Mouse (Mus musculus): ENCODE results near the gene Bcl9l. TPM values are rescaled to one million over a fixed set of nuclear protein-coding genes. Genes with fewer than 3 reads are reported as not detected.

Bcl9l gene
- polyA plus RNA-seq, 1 experiment from 2014 or later: 12.4 TPM

DNA sequence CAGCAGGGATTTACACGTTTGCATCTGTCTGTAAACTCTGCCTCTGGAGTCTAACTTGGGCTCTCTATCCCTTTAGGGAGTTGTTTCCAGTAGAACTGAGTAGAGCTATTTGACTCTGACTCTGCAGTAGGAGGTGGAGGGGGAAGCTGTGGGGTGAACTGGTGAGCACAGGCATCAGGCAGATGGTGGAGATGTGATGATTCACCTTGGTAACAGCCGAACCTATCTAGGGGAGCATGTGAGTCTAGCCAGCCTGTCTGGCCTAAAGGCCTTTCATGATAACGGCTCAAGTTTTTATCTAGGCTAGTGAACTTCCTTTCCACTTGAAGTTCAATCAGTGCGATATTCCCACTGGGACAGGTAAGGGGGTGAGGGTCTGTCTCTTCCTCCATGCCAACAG lies 34.7 kb downstream of the Bcl9l start:
- H3K4me2 ChIP-seq (replicated peaks; ENCODE audit: low read depth, low read length): no peak overlapping the region
- peaks cover 10% of the 10 kb centered on the region; the same call in 1 of the 2 replicates for H3K4me1 ChIP-seq (ENCODE audit: insufficient read depth, low read length)
- H3K36me3 ChIP-seq (ENCODE audit: insufficient read depth, low read length): no peaks in the 10 kb centered on the region
- H3K27ac ChIP-seq (ENCODE audit: low read length): no peak overlapping the region
- 74% methylated on average over 4 of the region's 4 CpGs for WGBS
- ATAC-seq (ENCODE audit: low FRiP score, low TSS enrichment): no peak
- no peak overlapping the region for H3K9ac ChIP-seq (replicated peaks; ENCODE audit: low read length)
- no peak overlapping the region for H3K4me3 ChIP-seq (ENCODE audit: low read length)
- H3K27me3 ChIP-seq (ENCODE audit: insufficient read depth, low read length): no peaks in the 10 kb centered on the region
- H3K9me3 ChIP-seq (ENCODE audit: low read length): no peaks in the 10 kb centered on the region

DNA sequence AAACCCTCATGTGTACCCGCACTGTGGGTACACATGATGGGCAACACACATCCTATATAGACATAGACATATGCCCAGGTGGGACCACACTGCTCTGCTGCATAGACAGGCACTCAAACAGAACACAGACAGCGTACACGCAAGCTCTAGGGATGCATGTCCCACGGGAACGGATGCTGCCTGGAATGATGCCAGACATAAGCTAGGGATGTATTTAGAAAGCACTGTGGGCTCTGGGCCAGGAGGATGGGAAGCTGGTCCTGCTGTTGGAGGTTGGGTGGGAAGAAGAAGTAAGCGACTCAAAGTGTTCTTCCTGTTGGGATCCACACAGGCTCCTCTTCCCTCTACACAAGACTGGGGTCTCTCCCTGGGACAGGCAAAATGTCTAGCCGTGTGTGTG lies 35.4 kb downstream of the Bcl9l start:
- H3K9me3 ChIP-seq (ENCODE audit: low read length): no peaks in the 10 kb centered on the region
- 57% methylated on average over 7 of the region's 7 CpGs for WGBS
- ATAC-seq (ENCODE audit: low FRiP score, low TSS enrichment): no peak
- no peaks in the 10 kb centered on the region for H3K36me3 ChIP-seq (ENCODE audit: insufficient read depth, low read length)
- peaks cover 8% of the 10 kb centered on the region; the same call in 1 of the 2 replicates for H3K4me1 ChIP-seq (ENCODE audit: insufficient read depth, low read length)
- no peaks in the 10 kb centered on the region for H3K27me3 ChIP-seq (ENCODE audit: insufficient read depth, low read length)
- H3K4me3 ChIP-seq (ENCODE audit: low read length): no peak overlapping the region
- H3K27ac ChIP-seq (ENCODE audit: low read length): no peak overlapping the region
- no peak overlapping the region for H3K4me2 ChIP-seq (replicated peaks; ENCODE audit: low read depth, low read length)
- H3K9ac ChIP-seq (replicated peaks; ENCODE audit: low read length): no peak overlapping the region

DNA sequence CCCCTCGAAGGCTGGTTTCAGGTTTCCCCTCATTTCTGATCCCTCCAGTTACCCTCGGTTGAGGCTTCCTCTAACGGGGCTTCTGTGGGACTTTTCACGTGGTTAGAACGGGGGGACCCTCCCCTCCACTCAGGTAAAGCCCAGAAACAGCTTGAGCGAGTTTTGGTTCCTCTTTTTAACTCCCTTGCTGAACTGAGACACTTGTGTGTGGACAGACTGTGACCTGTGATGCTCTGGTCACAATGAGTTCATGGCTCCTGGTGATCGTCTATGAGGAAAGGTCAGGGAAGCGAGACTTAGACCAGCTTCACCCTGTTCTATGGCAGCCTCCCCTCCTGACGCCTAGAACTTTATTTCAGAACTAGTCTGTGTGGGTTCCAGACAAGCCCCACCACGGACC lies 39.3 kb downstream of the Bcl9l start:
- no peaks in the 10 kb centered on the region for H3K4me1 ChIP-seq (ENCODE audit: insufficient read depth, low read length)
- H3K9me3 ChIP-seq (ENCODE audit: low read length): no peaks in the 10 kb centered on the region
- no peak overlapping the region for H3K4me2 ChIP-seq (replicated peaks; ENCODE audit: low read depth, low read length)
- no peaks in the 10 kb centered on the region for H3K36me3 ChIP-seq (ENCODE audit: insufficient read depth, low read length)
- no peak for ATAC-seq (ENCODE audit: low FRiP score, low TSS enrichment)
- H3K27me3 ChIP-seq (ENCODE audit: insufficient read depth, low read length): no peaks in the 10 kb centered on the region
- no peak overlapping the region for H3K4me3 ChIP-seq (ENCODE audit: low read length)
- no peak overlapping the region for H3K27ac ChIP-seq (ENCODE audit: low read length)
- 72% methylated on average over 10 of the region's 10 CpGs for WGBS
- no peak overlapping the region for H3K9ac ChIP-seq (replicated peaks; ENCODE audit: low read length)

DNA sequence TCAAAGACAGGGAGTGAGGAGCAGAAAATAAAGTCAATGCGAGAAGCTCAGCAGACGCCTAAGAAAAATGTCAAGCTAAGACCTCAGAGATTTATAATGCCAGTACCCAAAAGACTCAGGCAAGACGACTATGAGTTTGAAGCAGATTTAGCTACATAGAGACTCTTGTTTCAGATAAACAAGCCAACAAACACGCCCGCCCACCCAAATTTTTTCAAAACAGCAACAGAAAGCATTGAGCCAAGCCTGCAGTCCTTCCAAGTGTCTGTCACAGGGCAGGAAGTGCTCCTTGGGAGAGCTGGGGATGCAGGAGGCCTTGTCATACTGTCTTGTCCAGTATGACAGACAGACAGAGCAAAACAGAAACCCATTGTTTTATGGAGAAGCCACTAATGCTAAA lies 41.1 kb downstream of the Bcl9l start:
- H3K4me2 ChIP-seq (replicated peaks; ENCODE audit: low read depth, low read length): no peak overlapping the region
- ATAC-seq (ENCODE audit: low FRiP score, low TSS enrichment): no peak
- no peaks in the 10 kb centered on the region for H3K36me3 ChIP-seq (ENCODE audit: insufficient read depth, low read length)
- H3K4me3 ChIP-seq (ENCODE audit: low read length): no peak overlapping the region
- H3K27ac ChIP-seq (ENCODE audit: low read length): no peak overlapping the region
- H3K4me1 ChIP-seq (ENCODE audit: insufficient read depth, low read length): no peaks in the 10 kb centered on the region
- H3K9me3 ChIP-seq (ENCODE audit: low read length): no peaks in the 10 kb centered on the region
- no peaks in the 10 kb centered on the region for H3K27me3 ChIP-seq (ENCODE audit: insufficient read depth, low read length)
- no peak overlapping the region for H3K9ac ChIP-seq (replicated peaks; ENCODE audit: low read length)
- WGBS: 51% methylated on average over 5 of the region's 5 CpGs

DNA sequence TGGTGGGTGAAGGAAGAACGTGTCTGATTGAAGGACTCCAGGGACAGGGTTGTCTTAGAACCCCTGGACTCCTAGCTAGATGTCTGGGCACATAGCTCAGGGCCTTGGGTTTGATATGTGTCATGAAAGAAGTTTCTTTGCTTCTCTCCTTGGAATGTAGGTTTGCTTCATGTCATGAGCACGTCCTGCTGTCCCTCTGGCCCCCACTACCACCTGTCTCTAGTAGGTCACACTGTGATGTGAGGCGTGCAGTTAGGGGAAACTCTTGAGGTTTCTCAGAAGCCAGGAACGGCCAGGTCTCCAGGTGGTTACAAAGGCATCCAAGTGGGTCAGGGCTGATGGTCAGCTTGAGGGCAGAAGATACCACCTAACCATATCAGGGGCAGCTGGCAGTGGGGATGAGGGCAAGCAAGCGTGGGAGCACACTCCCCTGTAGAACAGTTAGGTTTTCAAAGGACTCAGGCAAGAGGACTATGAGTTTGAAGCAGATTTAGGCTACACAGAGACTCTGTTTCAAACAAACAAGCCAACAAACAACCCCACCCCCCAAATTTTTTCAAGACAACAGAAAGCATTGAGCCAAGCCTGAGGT lies 41.7 kb downstream of the Bcl9l start:
- H3K4me2 ChIP-seq (replicated peaks; ENCODE audit: low read depth, low read length): no peak overlapping the region
- no peak overlapping the region for H3K9ac ChIP-seq (replicated peaks; ENCODE audit: low read length)
- 67% methylated on average over 5 of the region's 5 CpGs for WGBS
- H3K4me1 ChIP-seq (ENCODE audit: insufficient read depth, low read length): no peaks in the 10 kb centered on the region
- H3K27ac ChIP-seq (ENCODE audit: low read length): no peak overlapping the region
- no peaks in the 10 kb centered on the region for H3K27me3 ChIP-seq (ENCODE audit: insufficient read depth, low read length)
- H3K9me3 ChIP-seq (ENCODE audit: low read length): no peaks in the 10 kb centered on the region
- H3K4me3 ChIP-seq (ENCODE audit: low read length): no peak overlapping the region
- H3K36me3 ChIP-seq (ENCODE audit: insufficient read depth, low read length): no peaks in the 10 kb centered on the region
- no peak for ATAC-seq (ENCODE audit: low FRiP score, low TSS enrichment)

DNA sequence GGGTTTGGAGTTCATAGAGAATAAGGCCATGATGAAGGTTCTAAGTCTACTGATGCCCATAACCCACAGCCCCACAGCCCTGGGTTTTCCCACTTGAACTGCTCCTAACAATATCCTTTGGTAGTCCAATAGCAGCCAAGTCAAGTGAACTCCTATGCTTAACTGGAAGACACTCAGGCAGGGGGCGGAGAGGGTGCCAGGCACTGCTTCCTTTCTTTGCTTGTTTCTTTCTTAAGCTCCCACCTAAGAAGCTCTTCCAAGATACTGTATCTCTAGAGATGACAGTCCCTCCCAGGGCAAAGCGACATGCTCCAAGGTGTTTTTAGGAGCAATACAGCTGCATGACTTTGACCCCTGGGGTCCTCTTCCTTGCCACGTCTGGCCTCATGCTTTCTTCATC lies 42.4 kb downstream of the Bcl9l start:
- H3K27ac ChIP-seq (ENCODE audit: low read length): no peak overlapping the region
- no peak overlapping the region for H3K9ac ChIP-seq (replicated peaks; ENCODE audit: low read length)
- WGBS: 77% methylated on average over 3 of the region's 3 CpGs

DNA sequence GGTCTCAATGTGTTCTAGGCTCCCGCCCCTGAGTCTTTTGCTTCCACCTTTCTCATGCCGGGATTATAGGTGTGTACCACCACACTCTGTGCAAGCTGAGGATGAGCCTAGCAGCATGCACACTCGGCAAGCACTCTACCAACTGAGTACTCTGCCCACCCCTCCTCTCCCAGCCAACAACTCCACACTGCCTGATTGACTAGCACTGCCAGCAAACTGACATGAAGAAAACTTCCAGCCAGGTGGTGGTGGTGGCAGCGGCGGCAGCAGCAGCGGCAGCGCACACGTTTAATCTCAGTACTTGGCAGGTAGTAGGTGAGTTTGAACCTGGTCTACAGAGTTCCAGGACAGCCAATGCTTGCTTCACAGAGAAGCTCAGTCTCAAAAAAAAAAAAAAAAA lies 43.0 kb downstream of the Bcl9l start:
- no peak overlapping the region for H3K4me2 ChIP-seq (replicated peaks; ENCODE audit: low read depth, low read length)
- ATAC-seq (ENCODE audit: low FRiP score, low TSS enrichment): no peak
- H3K27ac ChIP-seq (ENCODE audit: low read length): no peak overlapping the region
- no peaks in the 10 kb centered on the region for H3K27me3 ChIP-seq (ENCODE audit: insufficient read depth, low read length)
- no peak overlapping the region for H3K9ac ChIP-seq (replicated peaks; ENCODE audit: low read length)
- no peaks in the 10 kb centered on the region for H3K9me3 ChIP-seq (ENCODE audit: low read length)
- 92% methylated on average over 8 of the region's 8 CpGs for WGBS
- H3K36me3 ChIP-seq (ENCODE audit: insufficient read depth, low read length): no peaks in the 10 kb centered on the region
- H3K4me1 ChIP-seq (ENCODE audit: insufficient read depth, low read length): no peaks in the 10 kb centered on the region
- no peak overlapping the region for H3K4me3 ChIP-seq (ENCODE audit: low read length)

More for the DNA sequence above, 42.4 kb downstream of the Bcl9l start:
- no peak for ATAC-seq (ENCODE audit: low FRiP score, low TSS enrichment)
- H3K4me1 ChIP-seq (ENCODE audit: insufficient read depth, low read length): no peaks in the 10 kb centered on the region
- H3K4me2 ChIP-seq (replicated peaks; ENCODE audit: low read depth, low read length): no peak overlapping the region
- no peaks in the 10 kb centered on the region for H3K9me3 ChIP-seq (ENCODE audit: low read length)
- no peaks in the 10 kb centered on the region for H3K36me3 ChIP-seq (ENCODE audit: insufficient read depth, low read length)
- no peaks in the 10 kb centered on the region for H3K27me3 ChIP-seq (ENCODE audit: insufficient read depth, low read length)
- H3K4me3 ChIP-seq (ENCODE audit: low read length): no peak overlapping the region

DNA sequence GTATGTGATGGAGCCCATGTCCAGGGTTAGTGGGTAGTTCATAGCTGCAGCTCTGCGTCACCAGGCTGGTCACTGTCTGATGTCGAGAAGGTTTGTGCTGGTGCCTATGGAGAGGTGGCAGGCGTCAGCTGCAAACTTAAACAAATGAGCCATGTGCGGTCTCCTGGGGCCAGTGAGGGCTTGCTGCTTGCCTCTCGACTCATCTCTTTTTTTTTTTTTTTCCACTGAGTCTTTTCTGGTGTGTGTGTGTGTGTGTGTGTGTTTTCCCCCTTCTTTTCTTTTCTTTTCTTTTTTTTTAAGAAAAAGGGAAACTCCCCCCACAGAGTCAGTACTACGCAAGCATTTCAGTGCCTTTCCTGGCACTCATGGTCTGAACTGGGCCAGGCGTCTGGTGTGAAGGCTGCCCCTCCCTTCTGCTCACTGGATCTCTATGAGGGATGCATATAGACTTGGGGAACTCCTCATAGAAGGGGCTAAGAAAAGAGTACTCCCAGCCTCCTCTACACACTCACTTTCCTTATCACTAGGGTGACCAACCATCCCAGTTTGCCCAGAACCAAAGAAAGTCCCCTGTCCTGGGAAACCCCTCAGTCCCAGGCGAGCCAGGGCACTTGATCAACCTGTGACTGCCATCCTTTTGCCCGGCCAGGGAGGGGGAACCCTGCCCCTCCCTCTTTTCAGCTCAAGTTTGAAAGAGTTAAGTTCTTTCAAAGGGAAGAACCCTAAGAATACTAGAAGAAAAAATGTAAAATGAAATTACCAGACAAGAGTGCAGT lies 43.9 kb downstream of the Bcl9l start:
- 61% methylated on average over 9 of the region's 9 CpGs for WGBS
- no peak overlapping the region for H3K4me3 ChIP-seq (ENCODE audit: low read length)
- H3K27me3 ChIP-seq (ENCODE audit: insufficient read depth, low read length): no peaks in the 10 kb centered on the region
- no peak overlapping the region for H3K27ac ChIP-seq (ENCODE audit: low read length)
- ATAC-seq (ENCODE audit: low FRiP score, low TSS enrichment): no peak
- no peaks in the 10 kb centered on the region for H3K4me1 ChIP-seq (ENCODE audit: insufficient read depth, low read length)
- H3K9ac ChIP-seq (replicated peaks; ENCODE audit: low read length): no peak overlapping the region
- no peaks in the 10 kb centered on the region for H3K36me3 ChIP-seq (ENCODE audit: insufficient read depth, low read length)
- H3K9me3 ChIP-seq (ENCODE audit: low read length): 0 out of 2 replicates have a peak, but pooled peaks cover 2% of the 10 kb centered on the region
- no peak overlapping the region for H3K4me2 ChIP-seq (replicated peaks; ENCODE audit: low read depth, low read length)

DNA sequence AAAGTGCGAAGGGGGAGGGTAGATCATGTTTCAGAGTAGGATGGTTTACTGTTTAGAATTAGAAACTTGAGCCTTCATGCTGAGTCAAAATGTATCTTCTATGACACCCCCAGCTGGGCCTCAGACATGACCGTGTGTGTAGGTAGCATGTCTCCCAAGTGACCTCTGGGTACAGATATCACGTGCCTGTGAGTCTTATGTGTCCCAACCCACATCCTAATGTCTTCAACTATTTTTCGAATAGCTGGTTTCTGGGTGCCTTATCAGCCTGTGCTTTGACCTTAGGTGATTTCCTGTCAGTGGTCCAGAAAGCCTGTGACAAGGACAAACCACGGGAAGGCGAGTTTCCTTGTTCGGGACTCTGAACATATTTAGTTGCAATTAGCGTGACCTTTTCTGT lies 45.7 kb downstream of the Bcl9l start:
- H3K27me3 ChIP-seq (ENCODE audit: insufficient read depth, low read length): no peaks in the 10 kb centered on the region
- H3K4me2 ChIP-seq (replicated peaks; ENCODE audit: low read depth, low read length): no peak overlapping the region
- H3K4me1 ChIP-seq (ENCODE audit: insufficient read depth, low read length): no peaks in the 10 kb centered on the region
- no peak overlapping the region for H3K4me3 ChIP-seq (ENCODE audit: low read length)
- WGBS: 45% methylated on average over 8 of the region's 8 CpGs
- no peak for ATAC-seq (ENCODE audit: low FRiP score, low TSS enrichment)
- no peak overlapping the region for H3K27ac ChIP-seq (ENCODE audit: low read length)
- no peaks in the 10 kb centered on the region for H3K36me3 ChIP-seq (ENCODE audit: insufficient read depth, low read length)
- H3K9me3 ChIP-seq (ENCODE audit: low read length): 0 out of 2 replicates have a peak, but pooled peaks cover 3% of the 10 kb centered on the region
- no peak overlapping the region for H3K9ac ChIP-seq (replicated peaks; ENCODE audit: low read length)

DNA sequence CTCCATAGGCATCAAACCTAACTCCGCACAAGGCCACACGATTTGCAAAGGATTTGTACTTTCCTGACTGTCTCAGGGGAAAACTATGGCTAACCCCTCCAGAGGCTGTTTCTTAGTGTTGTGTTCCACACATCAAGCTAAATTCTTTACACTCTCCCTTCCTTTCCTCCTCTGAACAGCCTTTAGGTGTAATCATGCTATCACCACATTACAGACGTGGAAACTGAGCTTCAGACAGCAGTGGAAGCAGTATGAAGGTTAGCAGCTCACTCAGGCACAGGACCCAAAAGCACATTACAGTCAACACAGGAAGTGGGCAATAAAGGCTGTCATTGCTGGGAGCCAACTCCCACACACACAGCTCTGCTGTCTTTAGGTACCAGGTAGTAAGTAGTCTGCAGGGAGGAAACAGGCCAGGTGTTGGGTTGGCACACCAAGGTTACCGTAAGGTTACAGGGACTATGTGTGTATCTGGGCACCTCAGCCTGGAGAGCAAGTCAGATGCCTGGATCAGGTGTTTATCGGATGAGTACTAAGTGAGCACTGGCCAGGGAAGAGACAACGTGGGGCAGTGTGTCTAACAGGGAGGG lies 50.5 kb downstream of the Bcl9l start:
- H3K36me3 ChIP-seq (ENCODE audit: insufficient read depth, low read length): no peaks in the 10 kb centered on the region
- H3K9ac ChIP-seq (replicated peaks; ENCODE audit: low read length): no peak overlapping the region
- 65% methylated on average over 6 of the region's 6 CpGs for WGBS
- H3K27me3 ChIP-seq (ENCODE audit: insufficient read depth, low read length): no peaks in the 10 kb centered on the region
- H3K4me3 ChIP-seq (ENCODE audit: low read length): no peak overlapping the region
- peaks cover 10% of the 10 kb centered on the region for H3K4me1 ChIP-seq (ENCODE audit: insufficient read depth, low read length)
- H3K4me2 ChIP-seq (replicated peaks; ENCODE audit: low read depth, low read length): no peak overlapping the region
- no peak for ATAC-seq (ENCODE audit: low FRiP score, low TSS enrichment)
- 0 out of 2 replicates have a peak, but pooled peaks cover 3% of the 10 kb centered on the region for H3K9me3 ChIP-seq (ENCODE audit: low read length)
- H3K27ac ChIP-seq (ENCODE audit: low read length): no peak overlapping the region

All from kidney, embryonic 16.5 days (tissue).